Mouse (Mus musculus) C2C12 (cell line): ENCODE measurements around the gene Tnip2. TPM values are rescaled to one million over a fixed set of nuclear protein-coding genes. Genes with fewer than 3 reads are reported as not detected.

Source experiments
- H3K27me3 ChIP-seq: one replicate; pipeline ENCODE4 v1.6.1; 2011; ENCODE audit not compliant: control insufficient read depth, insufficient read depth, insufficient read length
- H3K36me3 ChIP-seq: one replicate; pipeline ENCODE4 v1.6.1; 2011; ENCODE audit not compliant: control insufficient read depth, insufficient read depth
- H3K4me3 ChIP-seq: one replicate; pipeline ENCODE4 v1.5.1; 2011; ENCODE audit warnings: mild to moderate bottlenecking, control low read depth; ENCODE audit not compliant: poor library complexity, insufficient read depth, severe bottlenecking
- H3K79me2 ChIP-seq: one replicate; pipeline ENCODE4 v1.6.1; 2011; ENCODE audit not compliant: control insufficient read depth, insufficient read depth
- H3K79me3 ChIP-seq: one replicate; pipeline ENCODE4 v1.6.1; 2011; ENCODE audit warnings: low read depth, control low read depth
- H3ac ChIP-seq: one replicate; pipeline ENCODE3; 2011; ENCODE audit warnings: low read depth; ENCODE audit not compliant: control insufficient read depth, insufficient read length
- CEBPB ChIP-seq: IDR thresholded peaks from one replicate; pipeline ENCODE4 v1.6.1; 2011; ENCODE audit warnings: low read depth, mild to moderate bottlenecking, control low read depth, moderate library complexity
- CTCF ChIP-seq: IDR thresholded peaks from one replicate; pipeline ENCODE4 v1.5.1; 2011; ENCODE audit not compliant: control insufficient read depth, insufficient read depth, insufficient read length
- FOSL1 ChIP-seq: IDR thresholded peaks from one replicate; pipeline ENCODE4 v1.8.0; 2011; ENCODE audit warnings: mild to moderate bottlenecking, low read length; ENCODE audit not compliant: poor library complexity, insufficient read depth, severe bottlenecking
- MAX ChIP-seq: IDR thresholded peaks from one replicate; pipeline ENCODE4 v1.6.1; 2011; ENCODE audit warnings: mild to moderate bottlenecking, control low read depth
- MYOD1 ChIP-seq: IDR thresholded peaks from one replicate; pipeline ENCODE4 v1.6.1; 2011; ENCODE audit warnings: low read depth; ENCODE audit not compliant: control insufficient read depth, insufficient read length
- MYOG ChIP-seq: IDR thresholded peaks from one replicate; pipeline ENCODE4 v1.6.1; 2011; ENCODE audit not compliant: control insufficient read depth, insufficient read length; ENCODE audit errors: extremely low read depth
- USF1 ChIP-seq: IDR thresholded peaks from one replicate; pipeline ENCODE4 v1.6.1; 2011; ENCODE audit warnings: low read depth, mild to moderate bottlenecking, control low read depth, moderate library complexity
- polyA plus RNA-seq: library from polyadenylated mRNA; unstranded; fragments of >200 nt; fragmentation: generic; extraction: Trizol; gene quantifications from one replicate; pipeline ENCODE4 v1.2.1, GENCODE M21; 2012; ENCODE audit warnings: missing spikeins

Tnip2 gene
- polyA plus RNA-seq, 1 experiment: 9.3 TPM

DNA sequence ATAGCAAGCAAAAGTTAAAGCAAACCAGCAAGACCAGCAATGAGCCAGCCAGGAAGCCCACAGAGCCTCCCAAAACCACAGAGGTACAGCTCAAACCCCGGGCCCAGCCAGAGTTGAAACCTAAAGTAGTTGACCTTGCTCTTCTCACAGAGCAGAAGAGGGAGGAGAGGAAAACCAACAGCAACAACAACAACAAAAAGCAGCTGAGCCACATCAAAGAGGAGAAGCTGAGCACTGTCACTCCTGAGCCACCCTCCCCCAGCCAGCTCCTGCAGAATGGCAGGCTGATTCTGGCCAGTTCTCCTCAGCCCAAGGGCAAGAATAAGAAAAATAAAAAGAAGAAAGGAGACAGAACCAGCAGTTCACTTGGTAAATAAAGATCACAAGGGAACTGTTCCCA is 47.7 kb downstream of the Tnip2 start:
- Histone ChIP-seq H3K27me3 (no peaks in the 10 kb centered on the region), H3ac (no peak overlapping the region), H3K79me2 (no peaks in the 10 kb centered on the region), H3K79me3 (no peaks in the 10 kb centered on the region), H3K4me3 (no peak overlapping the region), H3K36me3 (peaks cover 56% of the 10 kb centered on the region)
- no peak for TF ChIP-seq CTCF
- no peak for TF ChIP-seq MAX
- TF ChIP-seq CEBPB: no peak
- TF ChIP-seq FOSL1: no peak
- no peak for TF ChIP-seq MYOD1
- TF ChIP-seq USF1: no peak
- no peak for TF ChIP-seq MYOG

DNA sequence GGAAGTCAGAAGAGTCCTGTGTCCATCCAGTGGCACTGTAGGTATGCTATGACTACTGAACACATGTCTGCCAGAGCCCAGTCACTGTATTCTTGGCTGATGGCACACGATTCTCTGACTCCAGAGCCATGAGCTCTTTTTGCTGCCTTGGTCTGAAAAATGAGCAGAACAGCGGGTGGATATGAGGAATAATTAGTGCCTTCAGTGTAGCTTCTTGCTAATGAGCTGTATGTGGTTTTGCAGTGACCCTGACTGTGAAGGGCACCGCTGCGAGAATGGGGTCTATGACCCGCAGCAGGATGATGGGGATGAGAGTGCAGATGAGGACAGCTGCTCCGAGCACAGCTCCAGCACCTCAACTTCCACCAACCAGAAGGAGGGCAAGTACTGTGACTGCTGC is 52.0 kb downstream of the Tnip2 start:
- TF ChIP-seq CTCF (no peak), MYOD1 (no peak), MAX (no peak), FOSL1 (no peak), USF1 (no peak), CEBPB (no peak), MYOG (no peak)

DNA sequence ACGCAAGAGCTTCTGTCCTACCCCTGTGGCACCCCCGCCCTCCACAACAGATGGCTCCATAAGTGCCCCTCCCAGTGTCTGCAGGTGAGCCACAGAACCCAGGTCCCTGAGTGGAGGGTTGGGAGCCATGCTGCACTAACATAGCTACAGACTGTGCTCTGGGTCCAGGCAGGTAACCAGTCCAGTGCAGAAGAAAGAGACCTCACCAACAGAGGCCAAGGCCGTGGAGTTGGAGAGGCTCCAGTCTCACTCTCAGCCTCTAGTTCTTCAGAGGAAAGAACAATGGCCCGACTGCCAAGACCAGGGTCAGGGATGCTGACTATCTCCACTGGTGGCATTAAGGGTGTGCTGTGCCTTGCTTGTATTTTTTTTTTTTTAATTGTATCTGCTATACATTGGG is 52.5 kb downstream of the Tnip2 start:
- H3K4me3 ChIP-seq: no peak overlapping the region
- H3K79me3 ChIP-seq: no peaks in the 10 kb centered on the region
- TF ChIP-seq USF1 (no peak), MAX (no peak), MYOG (no peak), CTCF (no peak), CEBPB (no peak), MYOD1 (no peak), FOSL1 (no peak)
- no peak overlapping the region for H3ac ChIP-seq
- no peaks in the 10 kb centered on the region for H3K27me3 ChIP-seq
- peaks cover 85% of the 10 kb centered on the region for H3K36me3 ChIP-seq
- no peaks in the 10 kb centered on the region for H3K79me2 ChIP-seq

More for the DNA sequence above, 52.0 kb downstream of the Tnip2 start:
- no peak overlapping the region for H3K4me3 ChIP-seq
- H3K79me3 ChIP-seq: no peaks in the 10 kb centered on the region
- no peaks in the 10 kb centered on the region for H3K79me2 ChIP-seq
- H3K27me3 ChIP-seq: no peaks in the 10 kb centered on the region
- H3K36me3 ChIP-seq: peaks cover 88% of the 10 kb centered on the region
- no peak overlapping the region for H3ac ChIP-seq

DNA sequence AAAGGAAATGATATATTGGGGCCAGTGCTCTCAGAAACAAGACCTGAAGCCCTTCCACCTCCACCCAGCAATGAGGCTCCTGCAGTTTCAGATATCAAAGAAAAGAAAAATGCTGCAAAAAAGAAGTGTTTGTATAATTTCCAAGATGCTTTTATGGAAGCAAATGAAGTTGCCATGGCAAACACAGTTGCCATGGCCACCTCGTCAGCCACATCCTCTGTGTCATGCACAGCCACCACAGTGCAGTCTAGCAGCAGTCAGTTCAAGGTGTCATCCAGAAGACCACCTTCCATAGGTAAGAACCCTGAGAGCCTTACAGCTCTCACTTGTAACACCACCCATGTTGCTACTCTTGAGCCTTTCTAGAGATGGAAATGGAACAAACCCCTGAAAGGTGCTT is 54.8 kb downstream of the Tnip2 start:
- Histone ChIP-seq H3K27me3 (no peaks in the 10 kb centered on the region), H3ac (no peak overlapping the region), H3K79me3 (no peaks in the 10 kb centered on the region), H3K36me3 (peaks cover 77% of the 10 kb centered on the region), H3K79me2 (no peaks in the 10 kb centered on the region), H3K4me3 (no peak overlapping the region)
- TF ChIP-seq CTCF: no peak

DNA sequence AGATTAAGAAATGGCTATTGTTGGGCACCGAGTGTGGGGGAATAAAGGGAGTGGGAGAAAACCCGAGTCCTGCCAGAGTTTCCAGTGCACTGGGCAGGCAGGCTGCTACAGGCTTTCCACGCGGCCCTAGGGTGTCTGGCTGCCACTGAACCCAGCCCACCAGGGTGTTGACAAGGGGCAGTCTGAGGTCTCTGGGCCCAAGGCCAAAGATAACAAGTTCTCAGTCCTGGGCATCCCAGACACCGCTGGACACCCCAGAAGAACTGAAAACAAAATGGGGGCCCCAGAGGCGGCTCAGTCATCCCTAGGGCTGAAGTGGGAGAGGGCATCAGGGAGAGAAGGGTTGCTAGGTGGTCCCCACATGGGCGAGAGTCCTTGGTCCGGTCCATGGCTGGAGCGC is 67.6 kb downstream of the Tnip2 start:
- H3K36me3 ChIP-seq: peaks cover 47% of the 10 kb centered on the region
- H3K79me2 ChIP-seq: no peaks in the 10 kb centered on the region
- no peak overlapping the region for H3ac ChIP-seq
- H3K4me3 ChIP-seq: no peak overlapping the region
- H3K79me3 ChIP-seq: no peaks in the 10 kb centered on the region
- TF ChIP-seq MYOD1 (no peak), CEBPB (no peak), MAX (no peak), USF1 (no peak)
- H3K27me3 ChIP-seq: no peaks in the 10 kb centered on the region

Other genes with a start within 250 kb of the Tnip2 start
- gene Zfyve28, start 225.5 kb downstream of the Tnip2 start, polyA plus RNA-seq: 0.09 TPM
- gene Cfap99, start 225.4 kb downstream of the Tnip2 start, polyA plus RNA-seq: not detected
- gene Rnf4, start 177.7 kb downstream of the Tnip2 start, polyA plus RNA-seq: 67.1 TPM
- 11.4 TPM for gene Fam193a, start 144.1 kb downstream of the Tnip2 start, polyA plus RNA-seq
- gene Sh3bp2, start 11.8 kb upstream of the Tnip2 start, polyA plus RNA-seq: 10.2 TPM
- gene Add1, start 59.7 kb upstream of the Tnip2 start, polyA plus RNA-seq: 151 TPM
- gene Mfsd10, start 123.2 kb upstream of the Tnip2 start, polyA plus RNA-seq: 69.3 TPM
- gene Nop14, start 146.2 kb upstream of the Tnip2 start, polyA plus RNA-seq: 24.4 TPM
- 0.43 TPM for gene Grk4, start 146.4 kb upstream of the Tnip2 start, polyA plus RNA-seq
- 8.0 TPM for gene Htt, start 247.7 kb upstream of the Tnip2 start, polyA plus RNA-seq